Mouse (Mus musculus): ENCODE data around the gene Ccdc173.

The Ccdc173 gene

GRCm38 (mm10) chr2:69778836-69779177 lies 10.6 kb downstream of the Ccdc173 start:
- DNase-seq = peak; percentile 18

GRCm38 (mm10) chr2:69777985-69778835 lies 11.2 kb downstream of the Ccdc173 start:
- DNase-seq = peak; percentile 9

GRCm38 (mm10) chr2:69773331-69773730 lies 16.0 kb downstream of the Ccdc173 start:
- peak; percentile 35 for DNase-seq

- no peak for DNase-seq
Measured at GRCm38 (mm10) chr2:69764716-69765115, 24.7 kb downstream of the Ccdc173 start.

- DNase-seq = no peak
Measured at GRCm38 (mm10) chr2:69763340-69763739, 26.0 kb downstream of the Ccdc173 start.

- DNase-seq = no peak
Measured at GRCm38 (mm10) chr2:69760980-69761379, 28.4 kb downstream of the Ccdc173 start.

- DNase-seq = no peak
Measured at GRCm38 (mm10) chr2:69745091-69745490, 44.3 kb downstream of the Ccdc173 start.

GRCm38 (mm10) chr2:69723519-69723825 lies 65.9 kb downstream of the Ccdc173 start:
- DNase-seq = no peak

GRCm38 (mm10) chr2:69722650-69723518 lies 66.5 kb downstream of the Ccdc173 start:
- peak; percentile 96 for DNase-seq

- DNase-seq = no peak
Measured at GRCm38 (mm10) chr2:69722273-69722649, 67.1 kb downstream of the Ccdc173 start, which contains the start of gene Ppig. Gene Ppig, plus strand, starts transcription at chr2:69722545.

- no peak for DNase-seq
Measured at GRCm38 (mm10) chr2:69719121-69719520, 70.3 kb downstream of the Ccdc173 start.

- no peak for DNase-seq
Measured at GRCm38 (mm10) chr2:69716483-69716882, 72.9 kb downstream of the Ccdc173 start.

- DNase-seq = no peak
Measured at GRCm38 (mm10) chr2:69714126-69714525, 75.2 kb downstream of the Ccdc173 start.

- DNase-seq = no peak
Measured at GRCm38 (mm10) chr2:69713626-69714014, 75.8 kb downstream of the Ccdc173 start.

- DNase-seq = peak; percentile 73
Measured at GRCm38 (mm10) chr2:69712981-69713625, 76.3 kb downstream of the Ccdc173 start, which contains the start of gene Fastkd1. Gene Fastkd1, minus strand, starts transcription at chr2:69713516.

- no peak for DNase-seq
Measured at GRCm38 (mm10) chr2:69712171-69712570, 77.2 kb downstream of the Ccdc173 start.
